ENCODE assay signal across 8 mouse cellular contexts in genomic region chr2:53121797-53122196, GRCm38 (mm10).
A peak's percentile ranks its signal among the peaks of the same experiment; 100 is the strongest.
DNase-seq lines count a peak whose midpoint lies in the region; ATAC-seq and TF ChIP-seq lines count a peak whose summit lies in the region.

No protein-coding gene starts in this region.

- 73% methylated on average over 5 of the region's 5 CpGs for WGBS in embryonic facial prominence, embryonic 14.5 days
- WGBS in lung, embryonic 14.5 days = 61% methylated on average over 5 of the region's 5 CpGs

- H3K4me3 ChIP-seq in embryonic facial prominence, embryonic 14.5 days (ENCODE audit: low read depth, low read length) = no peak overlapping the region
- no peak overlapping the region for H3K4me3 ChIP-seq in lung, embryonic 14.5 days (ENCODE audit: low read depth, low read length)

- no peak overlapping the region for H3K4me2 ChIP-seq in embryonic facial prominence, embryonic 14.5 days (ENCODE audit: low read depth, low read length)
- no peak overlapping the region for H3K4me2 ChIP-seq in lung, embryonic 14.5 days

- H3K4me1 ChIP-seq in embryonic facial prominence, embryonic 14.5 days (ENCODE audit: control insufficient read depth, insufficient read depth, low read length) = no peaks in the 10 kb centered on the region
- H3K4me1 ChIP-seq in lung, embryonic 14.5 days (ENCODE audit: insufficient read depth) = no peaks in the 10 kb centered on the region

- H3K27ac ChIP-seq in embryonic facial prominence, embryonic 14.5 days (replicated peaks; ENCODE audit: low read depth, low read length) = no peak overlapping the region
- no peak overlapping the region for H3K27ac ChIP-seq in lung, embryonic 14.5 days (ENCODE audit: low read depth)

- H3K27me3 ChIP-seq in embryonic facial prominence, embryonic 14.5 days (replicated peaks; ENCODE audit: control insufficient read depth, insufficient read depth, low read length) = no peaks in the 10 kb centered on the region
- no peaks in the 10 kb centered on the region for H3K27me3 ChIP-seq in lung, embryonic 14.5 days (ENCODE audit: insufficient read depth, low read length)

- no peaks in the 10 kb centered on the region for H3K9me3 ChIP-seq in embryonic facial prominence, embryonic 14.5 days (ENCODE audit: control insufficient read depth, low read length)
- H3K9me3 ChIP-seq in lung, embryonic 14.5 days (ENCODE audit: low read depth, low read length) = no peaks in the 10 kb centered on the region

- H3K36me3 ChIP-seq in embryonic facial prominence, embryonic 14.5 days (ENCODE audit: control insufficient read depth, insufficient read depth, low read length) = peaks cover 64% of the 10 kb centered on the region
- peaks cover 13% of the 10 kb centered on the region for H3K36me3 ChIP-seq in lung, embryonic 14.5 days (ENCODE audit: insufficient read depth)

- peak; percentile 36 for DNase-seq in adrenal gland, adult 2 months
- DNase-seq in adrenal gland, postnatal 4 days (ENCODE audit: low spot score in 2 of 2) = no peak
- DNase-seq in urinary bladder, postnatal 36 days (ENCODE audit: low spot score in 2 of 2) = peak; percentile 9 to 25
- no peak for DNase-seq in urinary bladder, adult 2 months (ENCODE audit: low spot score)
- peak; percentile 47 for DNase-seq in embryonic facial prominence, embryonic 14.5 days (ENCODE audit: low spot score)
- peak; percentile 15 to 40 for DNase-seq in kidney, adult 8-10 months
- peak; percentile 82 for DNase-seq in lung, embryonic 14.5 days
- DNase-seq in right cerebral cortex, postnatal 14 days = peak; percentile 46

- no peak overlapping the region for H3K9ac ChIP-seq in embryonic facial prominence, embryonic 14.5 days (ENCODE audit: low read depth, low read length)
- no peak overlapping the region for H3K9ac ChIP-seq in lung, embryonic 14.5 days

- ATAC-seq in embryonic facial prominence, embryonic 14.5 days (ENCODE audit: low read depth) = no peak
- peak; percentile 35; the same call in 1 of the 2 replicates for ATAC-seq in lung, embryonic 14.5 days (ENCODE audit: insufficient read depth)

- peak; percentile 75 for TF ChIP-seq CTCF in lung, embryonic 14.5 days (IDR thresholded peaks at IDR 0.05; ENCODE audit: low read depth)

Comparison
In these comparisons a context has a peak if more than half of its experiments do, and no peak if none do; other contexts are left out.
1. DNase-seq: peak in adrenal gland, adult 2 months (single experiment), urinary bladder, postnatal 36 days (2 of 2), embryonic facial prominence, embryonic 14.5 days (single experiment), kidney, adult 8-10 months (2 of 2), lung, embryonic 14.5 days (single experiment) and right cerebral cortex, postnatal 14 days (single experiment); none in adrenal gland, postnatal 4 days (0 of 2) and urinary bladder, adult 2 months (single experiment).